Mouse (Mus musculus) gastrocnemius, postnatal 14 days (tissue): ENCODE measurements around the gene Gramd1a. TPM values are rescaled to one million over a fixed set of nuclear protein-coding genes. Genes with fewer than 3 reads are reported as not detected.

ENCODE experiments used
- DNase-seq: peaks from one replicate; pipeline ENCODE4 v3.0.0; 2021; ENCODE audit warnings: mixed read lengths
- intact Hi-C: fragments of 180-260 bp; cut with DNase I; formaldehyde crosslinking; loops from one replicate; pipeline ENCODE4 v1.15.1; 2025; ENCODE audit warnings: low total_unique reads
- long read RNA-seq, 2 experiments: library from polyadenylated mRNA; stranded (forward); transcript quantifications; one replicate each; pipeline ENCODE4 v2.0.0; 2021
- total RNA-seq, 2 experiments: library from RNA; stranded (reverse); gene quantifications; 2 replicates each; pipeline ENCODE4 v1.2.3; 2021

Gene Gramd1a
- total RNA-seq: 10 to 100 TPM; 23.9 to 36.8 TPM
- long read RNA-seq, experiment 1, partial matches to known transcripts: 7 of 33 reads
- long read RNA-seq, experiment 1, other reads (novel, unspliced or antisense): 26 of 33 reads
- long read RNA-seq, experiment 2, partial matches to known transcripts: 5 of 36 reads
- long read RNA-seq, experiment 2, other reads (novel, unspliced or antisense): 31 of 36 reads

DNA sequence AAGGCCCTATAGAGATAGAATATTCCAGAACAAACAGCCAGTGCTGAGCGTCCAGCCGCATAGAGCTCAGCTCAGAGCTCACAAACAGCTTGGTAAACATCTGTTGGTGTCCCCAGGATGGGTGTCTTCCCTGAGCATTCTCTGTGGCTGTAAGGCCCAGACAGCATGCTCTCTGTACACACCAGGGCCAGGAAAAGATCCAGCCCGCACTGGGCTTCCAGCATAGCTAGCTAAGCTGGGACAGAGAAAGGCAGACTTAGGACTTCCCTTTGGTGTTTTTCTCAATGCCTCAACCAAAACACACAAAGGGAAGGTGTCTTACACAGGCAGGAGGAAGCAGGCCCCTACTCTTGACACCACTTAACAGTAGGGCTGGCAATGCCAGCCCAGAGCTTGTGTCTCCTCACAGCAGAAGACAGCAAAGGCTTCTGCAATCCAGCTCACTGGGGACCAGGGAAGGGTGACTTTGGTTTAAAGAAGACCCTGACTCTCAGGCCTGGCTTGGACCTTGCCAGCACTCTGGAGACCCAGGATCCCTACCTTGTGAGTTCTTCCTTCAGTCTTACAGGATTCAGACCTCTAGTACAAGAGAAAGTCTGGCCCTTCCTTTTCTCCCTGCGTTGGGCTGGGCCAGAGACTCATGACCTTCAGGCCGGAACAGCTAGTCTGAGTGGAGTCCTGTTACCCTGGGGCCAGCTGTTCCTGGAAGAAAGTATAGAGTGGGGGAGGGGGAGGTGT is at the start of gene Gramd1a:
Gene Gramd1a, minus strand, starts transcription at position 601 of the 738 bp plus-strand sequence.
- DNase-seq: peak; percentile 56
- intact Hi-C loops: no loop called here

GRCm38 (mm10) chr7:31195591-31196307 is 40.1 kb upstream of the Gramd1a start:
- DNase-seq: no peak
- intact Hi-C loops: no loop called here

GRCm38 (mm10) chr7:31184711-31185110 is 29.0 kb upstream of the Gramd1a start:
- DNase-seq: no peak
- intact Hi-C loops: no loop called here

DNA sequence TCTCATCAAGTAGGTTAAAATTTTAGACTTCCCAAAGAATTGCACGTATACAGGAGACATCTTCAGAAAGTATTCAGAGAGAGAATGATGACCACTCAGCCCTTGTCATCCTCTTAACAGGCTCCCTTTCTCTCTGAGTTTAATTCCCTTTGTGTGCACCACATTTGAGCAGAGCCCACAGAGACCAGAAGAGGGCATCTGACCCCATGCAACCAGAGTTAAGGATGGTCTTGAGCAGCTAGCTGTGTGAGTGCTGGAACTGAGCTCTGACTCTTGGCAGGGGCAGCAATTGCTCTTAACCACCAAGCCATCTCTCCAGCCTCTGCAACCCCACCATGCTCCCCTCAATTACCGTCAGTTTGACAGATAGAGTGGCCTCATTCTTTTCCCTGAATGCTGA is 27.2 kb upstream of the Gramd1a start:
- intact Hi-C loops: no loop called here
- DNase-seq: no peak

GRCm38 (mm10) chr7:31176886-31177763 is 21.4 kb upstream of the Gramd1a start:
- peak; percentile 59 for DNase-seq
- intact Hi-C loops: loop anchor here (5.0 kb wide), 1 partner anchor 35 kb away; no protein-coding TSS in a partner anchor

GRCm38 (mm10) chr7:31175096-31175495 is 19.4 kb upstream of the Gramd1a start:
- no peak for DNase-seq
- intact Hi-C loops: loop anchor here (5.0 kb wide), 1 partner anchor 33 kb away; no protein-coding TSS in a partner anchor

GRCm38 (mm10) chr7:31174466-31174865 is 18.8 kb upstream of the Gramd1a start:
- no peak for DNase-seq
- intact Hi-C loops: loop anchor here (5.0 kb wide), 1 partner anchor 42 kb away; no protein-coding TSS in a partner anchor

GRCm38 (mm10) chr7:31172238-31172637 is 16.5 kb upstream of the Gramd1a start:
- DNase-seq: peak; percentile 23
- intact Hi-C loops: loop anchor here (5.0 kb wide), 1 partner anchor 40 kb away; no protein-coding TSS in a partner anchor

GRCm38 (mm10) chr7:31170520-31170919 is 14.8 kb upstream of the Gramd1a start:
- no peak for DNase-seq
- intact Hi-C loops: loop anchor here (5.0 kb wide), 1 partner anchor 38 kb away; no protein-coding TSS in a partner anchor

DNA sequence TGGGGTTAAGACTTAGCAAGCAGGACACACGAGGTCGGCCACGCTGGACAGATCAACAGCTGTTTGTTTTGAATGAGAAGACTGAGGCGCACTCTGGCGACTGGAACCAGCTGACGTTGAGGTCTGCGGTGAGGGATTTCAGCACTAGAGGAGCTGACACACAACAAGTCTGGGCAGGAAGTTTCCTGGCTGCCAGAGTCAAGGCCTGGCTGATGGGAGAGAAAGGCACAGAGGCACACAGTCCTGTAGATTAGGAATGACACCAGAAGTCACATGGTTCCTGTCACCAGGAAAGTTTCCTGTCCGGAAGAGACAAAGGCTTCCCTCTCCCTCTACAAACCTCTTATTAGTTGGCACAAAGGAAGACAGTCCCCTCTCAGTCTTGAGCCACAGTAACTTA is 12.7 kb upstream of the Gramd1a start:
- DNase-seq: peak; percentile 41
- intact Hi-C loops: no loop called here

- intact Hi-C loops: no loop called here
- no peak for DNase-seq
These were observed 9.1 kb upstream of the Gramd1a start for GRCm38 (mm10) chr7:31164748-31165147.

- DNase-seq: no peak
- intact Hi-C loops: no loop called here
These were observed 8.2 kb upstream of the Gramd1a start for GRCm38 (mm10) chr7:31163666-31164577.

DNA sequence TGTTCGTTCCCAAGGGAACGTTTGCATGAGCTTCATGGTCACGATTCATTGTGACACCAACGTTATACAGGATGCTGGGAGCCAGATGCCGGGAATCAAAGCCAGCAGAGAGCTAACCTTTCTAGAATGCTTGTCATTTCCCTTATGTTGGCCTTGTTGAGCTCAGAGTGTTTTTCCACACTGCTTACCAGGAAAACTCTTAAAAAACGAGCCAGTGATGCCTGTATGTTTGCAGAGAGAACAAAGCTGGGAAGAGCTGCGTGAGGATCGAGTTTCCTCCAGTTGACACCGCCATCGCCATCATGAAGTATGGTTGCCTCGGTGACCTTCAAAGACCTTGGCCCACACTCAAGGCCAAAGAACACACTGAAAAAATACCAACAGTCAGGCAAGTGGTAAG is 6.6 kb upstream of the Gramd1a start:
- DNase-seq: no peak
- intact Hi-C loops: no loop called here

- no peak for DNase-seq
- intact Hi-C loops: no loop called here
These were observed 6.1 kb upstream of the Gramd1a start for GRCm38 (mm10) chr7:31161831-31162230.

DNA sequence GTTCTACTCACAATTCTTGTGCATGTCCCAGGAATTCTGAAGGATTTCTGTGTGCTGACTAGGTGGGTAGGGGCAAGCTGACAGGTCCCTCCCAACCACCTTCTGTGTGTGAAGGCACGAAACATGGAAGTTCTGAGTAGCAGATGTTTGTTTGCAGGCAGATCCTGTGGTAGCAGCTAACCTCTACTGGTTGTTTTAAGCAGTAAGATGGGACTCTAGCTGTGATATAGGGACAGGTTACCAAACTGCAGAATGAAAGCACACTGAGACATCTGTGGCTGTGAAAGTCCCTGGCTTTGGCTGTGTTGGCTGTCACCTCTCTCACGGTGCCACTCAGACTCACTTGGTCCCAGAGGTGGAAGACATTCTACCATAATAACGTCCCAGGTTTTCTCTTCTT is 5.5 kb upstream of the Gramd1a start:
- no peak for DNase-seq
- intact Hi-C loops: no loop called here

DNA sequence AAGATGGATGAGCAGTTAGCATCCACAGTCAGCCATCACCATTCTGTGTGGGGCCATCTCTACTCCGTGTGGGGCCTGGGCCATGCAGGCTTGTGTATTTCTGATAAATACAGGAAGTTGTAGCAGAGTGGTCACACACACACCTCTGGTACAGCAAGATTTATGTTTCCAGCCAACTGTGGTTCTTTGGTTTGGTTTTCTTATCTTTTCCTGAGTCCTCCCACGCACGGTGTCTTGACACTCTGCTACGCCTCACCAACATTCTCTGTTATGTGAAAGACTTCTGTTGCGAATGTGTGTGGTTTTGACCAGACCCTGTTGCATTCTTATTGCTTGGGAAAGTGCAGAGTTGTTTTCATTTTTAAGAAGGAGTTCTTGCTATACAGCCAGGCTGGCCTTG is 5.1 kb upstream of the Gramd1a start:
- intact Hi-C loops: no loop called here
- no peak for DNase-seq

- peak; percentile 53 for DNase-seq
- intact Hi-C loops: no loop called here
These were observed 585 bp upstream of the Gramd1a start for GRCm38 (mm10) chr7:31156034-31156928.
